Mouse (Mus musculus): ENCODE results near the gene Klhl6. TPM values are rescaled to one million over a fixed set of nuclear protein-coding genes. Genes with fewer than 3 reads are reported as not detected.

Gene Klhl6
- polyA plus RNA-seq, 1 experiment, result 3.6 TPM

- no peak for DNase-seq (ENCODE audit: extremely low spot score in 1 of 2, low spot score in 1 of 2)
Measured at GRCm38 (mm10) chr16:19972736-19973350, 10.0 kb downstream of the Klhl6 start.

- no peak for DNase-seq (ENCODE audit: extremely low spot score in 1 of 2, low spot score in 1 of 2)
Measured at GRCm38 (mm10) chr16:19969506-19969905, 13.3 kb downstream of the Klhl6 start.

- DNase-seq (ENCODE audit: extremely low spot score in 1 of 2, low spot score in 1 of 2), result no peak
Measured at GRCm38 (mm10) chr16:19968666-19969065, 14.2 kb downstream of the Klhl6 start.

GRCm38 (mm10) chr16:19967897-19968392, 14.9 kb downstream of the Klhl6 start:
- no peak for DNase-seq (ENCODE audit: extremely low spot score in 1 of 2, low spot score in 1 of 2)

DNA sequence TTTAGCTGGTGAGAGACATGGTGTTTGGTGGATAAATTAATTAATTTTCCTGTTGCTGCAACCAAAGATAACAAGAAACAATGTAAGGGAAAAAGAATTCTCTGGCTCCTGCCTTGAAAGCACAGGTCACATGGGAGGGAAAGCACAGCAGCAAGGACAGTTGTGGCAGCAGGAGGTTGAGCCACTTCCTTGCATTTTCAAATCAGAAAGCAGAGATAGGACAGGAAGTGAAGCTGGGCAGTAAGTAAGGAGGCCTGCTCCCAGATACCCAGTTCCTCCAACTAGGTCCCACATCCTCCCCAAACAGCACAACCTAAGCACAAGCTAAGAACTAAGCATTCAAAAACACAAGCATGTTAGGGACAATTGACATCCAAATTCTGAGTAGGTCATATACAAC, 15.9 kb downstream of the Klhl6 start:
- DNase-seq (ENCODE audit: extremely low spot score in 1 of 2, low spot score in 1 of 2), result no peak

GRCm38 (mm10) chr16:19966437-19966836, 16.4 kb downstream of the Klhl6 start:
- DNase-seq (ENCODE audit: extremely low spot score in 1 of 2, low spot score in 1 of 2), result no peak

DNA sequence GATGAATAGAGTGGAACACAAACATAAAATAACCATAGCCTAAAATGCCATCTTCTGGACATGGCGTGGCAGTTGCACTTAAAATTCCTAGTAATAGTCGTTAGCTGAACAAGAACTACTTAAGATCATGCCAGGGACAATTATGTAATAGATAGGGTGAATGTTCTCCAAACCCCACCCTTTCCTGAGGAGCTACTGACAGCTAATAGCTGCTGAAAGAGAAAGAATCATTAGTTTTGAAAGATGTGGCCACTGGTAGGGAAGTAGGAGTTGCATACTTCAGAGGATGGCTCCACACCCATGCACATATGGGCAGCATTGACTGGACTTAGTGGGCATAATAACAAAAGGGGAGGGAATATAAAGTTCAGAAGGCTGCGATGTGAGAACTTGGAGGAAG, 19.9 kb downstream of the Klhl6 start:
- DNase-seq (ENCODE audit: extremely low spot score in 1 of 2, low spot score in 1 of 2), result no peak

GRCm38 (mm10) chr16:19961070-19961469, 21.8 kb downstream of the Klhl6 start:
- DNase-seq (ENCODE audit: extremely low spot score in 1 of 2, low spot score in 1 of 2), result no peak

DNA sequence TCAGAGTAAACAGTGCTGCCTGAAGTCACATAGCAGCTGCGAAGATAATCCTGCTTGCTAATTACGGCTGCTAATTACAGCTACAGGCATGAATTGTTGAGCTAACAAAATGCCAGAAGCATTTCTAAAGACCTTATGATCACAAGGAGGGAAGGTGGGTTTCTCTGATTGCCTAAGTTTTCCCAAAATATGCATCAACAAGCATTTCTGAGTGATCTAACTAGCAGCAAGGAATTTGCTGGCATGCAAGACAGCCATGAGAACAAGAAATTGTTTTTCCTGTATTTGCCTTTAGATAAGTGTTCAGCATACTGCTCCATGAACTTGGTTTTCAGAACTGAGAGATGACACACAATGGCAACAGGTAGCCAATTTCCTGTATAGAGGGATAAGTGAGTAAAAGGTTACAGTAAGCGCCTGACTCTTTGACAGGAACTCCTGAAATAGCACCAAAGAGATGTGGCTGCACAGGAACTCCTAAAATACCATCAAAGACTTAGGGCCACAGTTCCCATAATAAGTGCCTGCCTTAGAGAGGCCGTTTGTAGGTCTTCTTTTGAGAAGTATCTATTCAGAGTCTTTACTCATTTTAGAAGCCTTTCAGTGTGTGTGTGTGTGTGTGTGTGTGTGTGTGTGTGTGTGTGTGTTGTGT, 22.3 kb downstream of the Klhl6 start:
- no peak for DNase-seq (ENCODE audit: extremely low spot score in 1 of 2, low spot score in 1 of 2)

GRCm38 (mm10) chr16:19957051-19957450, 25.8 kb downstream of the Klhl6 start:
- no peak for DNase-seq (ENCODE audit: extremely low spot score in 1 of 2, low spot score in 1 of 2)

DNA sequence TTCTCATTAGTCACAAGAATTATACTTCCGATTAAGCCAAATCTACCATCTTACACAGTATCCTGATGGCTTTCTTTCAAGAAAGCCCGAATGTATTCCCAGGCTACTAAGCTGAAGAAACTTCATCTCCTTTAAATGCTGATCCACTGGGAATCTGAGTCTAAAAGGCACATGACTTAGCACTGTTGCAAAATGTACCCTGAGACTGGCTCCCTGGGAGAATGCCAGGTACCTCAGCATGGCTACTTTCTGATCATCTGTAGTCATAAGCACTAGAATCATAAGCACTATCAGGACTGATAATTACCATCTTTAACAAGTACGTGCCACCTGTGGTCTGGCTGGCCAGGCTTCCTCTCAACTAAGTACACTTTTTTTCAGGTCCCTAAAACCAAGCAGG, 35.5 kb downstream of the Klhl6 start:
- no peak for DNase-seq (ENCODE audit: extremely low spot score in 1 of 2, low spot score in 1 of 2)

DNA sequence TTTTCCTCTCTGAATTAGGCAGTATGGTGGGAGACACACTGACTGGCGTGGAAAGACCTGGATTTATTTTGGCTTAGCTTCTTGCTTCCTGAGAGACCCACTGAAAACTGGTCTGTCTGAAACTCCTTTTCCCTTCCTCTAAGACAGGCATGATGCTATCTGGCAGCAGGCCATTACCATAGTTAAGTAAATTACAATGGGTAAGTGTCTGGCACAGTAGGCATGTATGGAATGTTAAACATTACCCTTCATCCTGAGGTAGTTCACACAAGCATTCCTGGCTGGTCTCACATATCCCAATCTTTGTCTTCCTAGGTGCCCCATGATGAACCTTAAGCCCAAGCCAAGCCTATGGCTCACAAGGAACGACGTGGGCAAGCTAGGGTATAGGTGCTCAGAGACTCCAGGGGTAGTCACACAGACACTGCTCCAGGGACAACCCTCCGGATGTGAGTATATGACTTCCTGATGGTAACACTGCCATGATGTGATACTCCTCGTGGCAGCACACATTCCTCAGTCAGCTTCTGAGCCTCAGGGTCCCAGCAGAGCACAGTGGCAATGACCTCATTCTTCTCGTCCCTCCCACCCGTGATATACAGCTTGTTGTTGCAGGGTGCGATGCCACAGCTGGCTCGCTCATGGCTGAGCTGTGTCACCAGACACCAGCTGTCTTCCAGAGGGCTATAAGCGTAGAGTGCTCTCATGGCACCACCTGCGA, 36.1 kb downstream of the Klhl6 start:
- DNase-seq (ENCODE audit: extremely low spot score in 1 of 2, low spot score in 1 of 2), result no peak

GRCm38 (mm10) chr16:19920823-19921222, 62.0 kb downstream of the Klhl6 start:
- DNase-seq (ENCODE audit: extremely low spot score in 1 of 2, low spot score in 1 of 2), result no peak

- DNase-seq (ENCODE audit: extremely low spot score in 1 of 2, low spot score in 1 of 2), result no peak
Measured at GRCm38 (mm10) chr16:19918286-19918685, 64.6 kb downstream of the Klhl6 start.

- no peak for DNase-seq (ENCODE audit: extremely low spot score in 1 of 2, low spot score in 1 of 2)
Measured at GRCm38 (mm10) chr16:19912582-19912981, 70.3 kb downstream of the Klhl6 start.

DNA sequence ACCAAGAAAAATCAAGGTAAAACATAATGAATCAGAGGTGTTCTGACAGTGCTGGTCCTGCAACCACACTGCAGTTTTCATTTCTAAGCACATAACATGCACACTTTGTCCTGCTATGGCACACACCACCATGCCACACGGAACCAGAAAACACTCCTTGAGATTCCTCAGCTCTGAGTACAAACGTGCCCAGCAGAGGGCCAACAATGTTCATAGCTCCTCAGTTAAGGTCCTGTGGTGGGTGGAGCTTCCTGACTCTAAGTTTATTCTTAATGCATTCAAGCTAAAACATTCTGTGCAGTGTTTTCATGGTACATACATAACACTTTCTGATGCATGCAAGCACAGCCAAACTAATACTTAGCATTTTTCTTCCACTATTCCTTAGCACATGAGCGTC, 74.5 kb downstream of the Klhl6 start:
- no peak for DNase-seq (ENCODE audit: extremely low spot score in 1 of 2, low spot score in 1 of 2)

DNA sequence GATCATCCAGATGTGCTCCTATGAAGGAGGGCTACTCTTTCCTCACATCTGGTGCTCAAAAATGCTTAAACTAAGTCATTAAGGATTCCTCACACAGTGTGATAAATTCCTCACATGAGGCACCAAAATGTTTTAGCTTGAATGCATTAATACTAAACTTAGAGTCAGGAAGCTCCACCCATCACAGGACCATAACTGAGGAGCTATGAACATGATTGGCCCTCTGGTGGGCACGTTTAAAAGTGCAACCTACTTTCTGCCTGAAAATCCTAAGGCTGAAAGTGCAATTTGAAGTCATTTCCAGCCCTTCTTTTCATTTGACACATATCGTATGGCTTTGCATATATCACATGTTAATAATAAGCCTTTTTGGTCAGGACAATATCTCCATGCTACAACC, 75.7 kb downstream of the Klhl6 start:
- peak in 1 of 2 experiments; percentile 34 for DNase-seq (ENCODE audit: extremely low spot score in 1 of 2, low spot score in 1 of 2)

DNA sequence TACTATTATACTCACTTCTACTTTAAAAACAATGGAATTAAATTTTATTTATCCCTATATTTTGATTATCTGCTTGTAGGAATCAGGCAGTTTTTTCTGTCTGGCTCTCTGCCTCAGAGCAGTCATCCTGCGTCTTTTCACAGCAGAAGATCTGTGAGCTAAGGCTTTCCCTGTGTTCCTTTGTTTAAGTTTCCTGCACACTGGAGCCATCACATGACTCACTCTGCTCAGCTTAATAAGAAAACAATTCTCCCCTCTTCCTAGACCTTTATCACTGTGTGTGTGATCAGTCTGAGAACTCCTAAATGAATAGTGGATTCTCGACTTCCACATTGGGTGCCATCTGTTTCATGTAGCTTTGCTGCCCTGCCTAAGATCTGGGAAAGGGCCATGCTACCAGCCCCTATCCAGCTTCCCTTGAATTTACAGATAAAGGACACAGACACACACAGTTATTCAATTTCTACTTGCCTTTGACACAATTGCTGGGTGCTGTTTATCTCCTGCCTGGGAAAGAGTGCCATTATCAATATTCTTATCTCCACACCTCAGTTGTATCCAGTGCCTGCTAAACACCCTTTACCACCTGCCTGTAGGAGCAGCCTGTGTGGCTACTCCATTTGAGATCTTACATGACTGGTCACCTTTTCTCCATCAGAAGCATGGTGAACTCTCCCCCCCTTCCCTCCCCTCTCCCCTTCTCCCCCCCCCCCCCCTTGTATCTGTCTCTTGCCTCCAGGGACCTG, 77.9 kb downstream of the Klhl6 start:
- DNase-seq (ENCODE audit: extremely low spot score in 1 of 2, low spot score in 1 of 2), result no peak

- DNase-seq (ENCODE audit: extremely low spot score in 1 of 2, low spot score in 1 of 2), result no peak
Measured at GRCm38 (mm10) chr16:19903792-19904191, 79.0 kb downstream of the Klhl6 start.
